Mouse (Mus musculus): ENCODE data around the gene H2-D1.

- no peak for TF ChIP-seq ZNF384 (IDR thresholded peaks at IDR 0.05; ENCODE audit: low read depth, low read length)
- no peak for TF ChIP-seq CHD2 (IDR thresholded peaks at IDR 0.05; ENCODE audit: low read depth, low read length)
- no peak for TF ChIP-seq HCFC1 (IDR thresholded peaks at IDR 0.05; ENCODE audit: borderline replicate concordance, insufficient read depth, low read length)
Observed at GRCm38 (mm10) chr17:35303756-35304350, 41.3 kb downstream of the H2-D1 start.

All from ES-E14 (cell line).